Mouse (Mus musculus): Measurements from ENCODE around the gene Olfr703. TPM values are rescaled to one million over a fixed set of nuclear protein-coding genes. Genes with fewer than 3 reads are reported as not detected.

Olfr703 gene
- total RNA-seq (2021): not detected
- long read RNA-seq, experiment 1: 0 reads
- long read RNA-seq, experiment 2: 0 reads

DNA sequence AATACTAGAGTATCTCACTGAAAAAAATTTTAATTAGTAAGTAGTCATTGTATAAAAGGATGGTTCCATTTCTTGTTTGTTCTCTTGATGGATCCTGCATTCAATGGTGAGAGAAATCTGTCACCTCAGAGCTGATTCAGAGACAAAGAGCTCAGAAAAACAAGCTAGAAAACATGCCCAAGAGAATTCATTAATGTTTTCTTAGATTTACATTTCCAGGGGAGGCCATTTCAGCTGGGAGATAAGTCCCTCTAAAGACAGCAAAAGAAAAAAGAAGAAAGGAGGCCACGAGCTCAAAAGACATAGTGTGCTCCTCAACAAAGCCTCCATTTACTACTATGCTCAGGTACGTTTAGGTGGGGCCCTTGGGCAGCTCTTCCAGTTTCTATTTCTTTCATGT is at the start of gene Olfr703:
TSS of gene Olfr703 (plus strand) at position 301 of the 400 bp plus-strand sequence.
- no peak for DNase-seq (ENCODE audit: low spot score in 2 of 2)

DNA sequence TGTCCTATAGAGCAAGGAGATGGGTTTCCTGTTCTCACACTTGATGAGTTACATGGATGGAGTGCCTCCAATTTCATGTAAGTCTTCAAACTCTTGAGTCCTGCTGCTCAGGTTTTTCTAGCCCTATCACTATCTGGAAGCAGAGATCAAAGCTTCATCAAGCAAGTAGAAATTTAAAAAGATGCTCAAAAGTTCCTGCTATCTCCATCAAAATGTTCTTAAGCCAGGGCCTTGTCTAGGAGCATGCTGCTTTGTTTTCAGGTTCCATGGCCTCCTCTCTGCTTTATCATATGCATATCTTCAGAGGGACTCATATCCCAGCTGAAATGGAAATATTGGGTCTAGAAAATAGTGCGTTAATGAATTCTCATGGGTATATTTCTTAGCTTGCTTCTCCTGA is 34.4 kb upstream of the Olfr703 start, which contains the start of gene Olfr700:
TSS of gene Olfr700 (minus strand) at position 101 of the 400 bp plus-strand sequence.
- no peak for DNase-seq (ENCODE audit: low spot score in 2 of 2)

DNA sequence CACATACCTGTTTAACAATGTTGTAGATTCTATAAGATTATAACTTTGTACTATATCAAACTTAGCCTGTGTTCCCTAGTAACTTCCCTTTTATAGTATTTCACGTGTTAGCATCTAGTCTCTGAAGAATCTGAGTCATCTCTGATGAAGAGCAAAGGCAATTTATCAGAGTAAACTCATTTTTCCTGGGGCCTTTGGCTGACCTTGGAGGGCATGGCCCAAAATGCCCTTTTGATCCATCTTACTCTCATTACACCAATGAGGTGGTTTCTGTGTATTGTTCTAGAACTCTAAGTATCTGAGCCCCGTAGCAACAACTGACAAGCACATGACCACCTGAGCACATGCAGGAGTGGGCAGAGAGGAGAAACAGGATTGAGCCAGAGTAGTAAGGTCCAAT is 29.3 kb upstream of the Olfr703 start, which contains the start of gene Olfr701:
TSS of gene Olfr701 (plus strand) at position 301 of the 400 bp plus-strand sequence.
- no peak for DNase-seq (ENCODE audit: low spot score in 2 of 2)

- DNase-seq (ENCODE audit: low spot score in 2 of 2): no peak
Observed at GRCm38 (mm10) chr7:106815775-106816174, 27.4 kb upstream of the Olfr703 start.

- DNase-seq (ENCODE audit: low spot score in 2 of 2): no peak
Observed at GRCm38 (mm10) chr7:106818414-106818813, 24.7 kb upstream of the Olfr703 start.

DNA sequence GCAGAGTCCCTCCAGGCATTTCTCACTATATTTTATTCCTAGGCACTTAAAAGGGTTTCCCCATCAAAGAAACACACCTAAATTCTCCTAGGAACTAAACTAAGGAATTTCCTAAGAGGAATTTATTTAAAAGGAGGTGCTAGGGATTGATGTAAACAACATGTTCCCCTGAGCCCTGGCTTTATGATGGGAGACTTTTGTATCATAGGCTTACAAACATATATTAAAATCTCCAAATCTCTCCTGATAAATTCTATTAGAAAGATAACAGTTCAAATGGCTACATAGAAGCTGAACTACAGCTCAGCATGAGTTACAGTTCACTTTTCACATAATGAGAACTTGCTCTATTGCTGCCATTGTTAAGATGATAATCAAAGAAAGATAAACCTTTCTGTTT is 9.4 kb upstream of the Olfr703 start, which contains the start of gene Olfr702:
TSS of gene Olfr702 (minus strand) at position 101 of the 400 bp plus-strand sequence.
- DNase-seq (ENCODE audit: low spot score in 2 of 2): no peak

GRCm38 (mm10) chr7:106862885-106863284 is 19.7 kb downstream of the Olfr703 start, which contains the start of gene Olfr704:
Gene Olfr704, plus strand, starts transcription at chr7:106863185.
- no peak for DNase-seq (ENCODE audit: low spot score in 2 of 2)

GRCm38 (mm10) chr7:106876791-106877190 is 33.6 kb downstream of the Olfr703 start, which contains the start of gene Olfr705:
Gene Olfr705, minus strand, starts transcription at chr7:106876891.
- DNase-seq (ENCODE audit: low spot score in 2 of 2): no peak

DNA sequence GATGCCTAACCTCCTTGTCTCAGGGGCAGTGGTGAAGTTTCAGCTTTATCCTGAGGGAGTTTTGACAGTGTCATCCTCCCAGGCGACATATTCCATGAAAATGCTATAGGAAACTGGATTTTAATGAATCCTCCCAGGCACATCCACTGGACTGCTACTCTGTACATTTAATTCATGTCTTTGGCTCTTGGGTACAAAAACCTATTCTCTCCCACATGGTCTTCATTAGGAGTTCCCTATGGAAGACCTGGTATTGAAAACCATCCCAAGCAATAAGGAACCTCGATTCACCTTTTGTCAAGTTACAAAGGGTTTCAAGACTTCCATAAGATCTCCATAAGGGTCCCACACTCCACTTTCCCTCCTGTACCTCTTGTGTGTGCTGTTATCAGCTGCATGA is 44.9 kb downstream of the Olfr703 start, which contains the start of gene Olfr706:
TSS of gene Olfr706 (minus strand) at position 101 of the 400 bp plus-strand sequence.
- no peak for DNase-seq (ENCODE audit: low spot score in 2 of 2)

Other genes starting within 250 kb of the Olfr703 start
- gene Olfr693, start 162.8 kb upstream of the Olfr703 start, total RNA-seq (2021): not detected
- not detected for gene Olfr694, start 151.5 kb upstream of the Olfr703 start, total RNA-seq (2021)
- not detected for gene Olfr695, start 127.0 kb upstream of the Olfr703 start, total RNA-seq (2021)
- not detected for gene Olfr697, start 100.9 kb upstream of the Olfr703 start, total RNA-seq (2021)
- not detected for gene Olfr698, start 88.0 kb upstream of the Olfr703 start, total RNA-seq (2021)
- gene Olfr699, start 50.2 kb upstream of the Olfr703 start, total RNA-seq (2021): not detected
- not detected for gene Olfr700, start 34.5 kb upstream of the Olfr703 start, total RNA-seq (2021)
- not detected for gene Olfr701, start 29.2 kb upstream of the Olfr703 start, total RNA-seq (2021)
- not detected for gene Olfr702, start 9.5 kb upstream of the Olfr703 start, total RNA-seq (2021)
- not detected for gene Olfr704, start 19.8 kb downstream of the Olfr703 start, total RNA-seq (2021)
- not detected for gene Olfr705, start 33.5 kb downstream of the Olfr703 start, total RNA-seq (2021)
- gene Olfr706, start 44.8 kb downstream of the Olfr703 start, total RNA-seq (2021): not detected
- gene Olfr707, start 57.9 kb downstream of the Olfr703 start, total RNA-seq (2021): not detected
- gene Olfr1532-ps1, start 64.6 kb downstream of the Olfr703 start, total RNA-seq (2021): not detected
- under 1 TPM; 0.06 to 0.08 TPM for gene Olfr709-ps1, start 88.9 kb downstream of the Olfr703 start, total RNA-seq (2021)
- gene Olfr710, start 105.0 kb downstream of the Olfr703 start, total RNA-seq (2021): not detected
- not detected for gene Olfr6, start 120.6 kb downstream of the Olfr703 start, total RNA-seq (2021)
- not detected for gene Olfr711, start 132.1 kb downstream of the Olfr703 start, total RNA-seq (2021)
- gene Olfr2, start 162.7 kb downstream of the Olfr703 start, total RNA-seq (2021): not detected
- not detected for gene Olfr713, start 187.8 kb downstream of the Olfr703 start, total RNA-seq (2021)
- gene Olfr714, start 227.6 kb downstream of the Olfr703 start, total RNA-seq (2021): not detected
- gene Olfr17, start 249.9 kb downstream of the Olfr703 start, total RNA-seq (2021): not detected